Mouse (Mus musculus) liver, embryonic 14.5 days (tissue): ENCODE measurements around the gene Trp53i11.

ENCODE experiments used
- CTCF ChIP-seq: IDR thresholded peaks from 2 replicates; pipeline ENCODE4 v1.5.1; 2016; ENCODE audit warnings: antibody characterized with exemption, low read depth, control low read depth
- EP300 ChIP-seq: IDR thresholded peaks from 2 replicates; pipeline ENCODE4 v1.6.1; 2016; ENCODE audit warnings: antibody characterized with exemption, low read depth

GRCm38 (mm10) chr2:93178313-93178677 is 9.1 kb upstream of the Trp53i11 start:
- TF ChIP-seq CTCF, result no peak
- no peak for TF ChIP-seq EP300
